In genomic region chr5:77681592-77681991, GRCm38 (mm10) we compare ENCODE assay signal across 15 mouse cellular contexts.
DNase-seq lines count a peak whose midpoint lies in the region; ATAC-seq and TF ChIP-seq lines count a peak whose summit lies in the region.
"Had no signal": no experiment of that assay in that cellular context is flagged by ENCODE, and none has a peak within 500 bp of the region (broad histone marks: within the 10 kb centered on the region; RNA-seq: fewer than 3 reads in every experiment).

No protein-coding gene starts in this region.

- 67% methylated on average over 3 of the region's 3 CpGs for WGBS in kidney, postnatal 0 days
- WGBS in neural tube, embryonic 15.5 days = 68% methylated on average over 3 of the region's 3 CpGs

- no peak overlapping the region for H3K4me2 ChIP-seq in kidney, postnatal 0 days (ENCODE audit: low read length)
- H3K4me2 ChIP-seq in neural tube, embryonic 15.5 days = no peak overlapping the region
- H3K4me2 ChIP-seq: hindbrain, embryonic 12.5 days; liver, embryonic 13.5 days had no signal

- no peak overlapping the region for H3K9ac ChIP-seq in kidney, postnatal 0 days (ENCODE audit: low read depth, low read length)
- no peak overlapping the region for H3K9ac ChIP-seq in neural tube, embryonic 15.5 days (replicated peaks)
- H3K9ac ChIP-seq: hindbrain, embryonic 12.5 days; liver, embryonic 13.5 days had no signal

- H3K4me3 ChIP-seq in kidney, postnatal 0 days (replicated peaks; ENCODE audit: low read depth, low read length) = no peak overlapping the region
- H3K4me3 ChIP-seq in neural tube, embryonic 15.5 days (replicated peaks) = no peak overlapping the region
- H3K4me3 ChIP-seq: hindbrain, embryonic 12.5 days; liver, embryonic 13.5 days had no signal

- H3K27ac ChIP-seq in kidney, postnatal 0 days = no peak overlapping the region
- no peak overlapping the region for H3K27ac ChIP-seq in neural tube, embryonic 15.5 days (replicated peaks)
- H3K27ac ChIP-seq: hindbrain, embryonic 12.5 days; liver, embryonic 13.5 days had no signal

- ATAC-seq in cerebellum, adult (ENCODE audit: insufficient number of reproducible peaks, low FRiP score, low TSS enrichment) = no peak
- no peak for ATAC-seq in kidney, postnatal 0 days (replicated peaks; ENCODE audit: low FRiP score, low read depth)
- no peak for ATAC-seq in neural tube, embryonic 15.5 days (ENCODE audit: low FRiP score)
- ATAC-seq: forebrain, embryonic 16.5 days had no signal

- no peaks in the 10 kb centered on the region for H3K4me1 ChIP-seq in kidney, postnatal 0 days (replicated peaks; ENCODE audit: insufficient read depth, low read length)
- H3K4me1 ChIP-seq in neural tube, embryonic 15.5 days = no peaks in the 10 kb centered on the region
- H3K4me1 ChIP-seq: hindbrain, embryonic 12.5 days; liver, embryonic 13.5 days had no signal

- no peaks in the 10 kb centered on the region for H3K27me3 ChIP-seq in kidney, postnatal 0 days (ENCODE audit: insufficient read depth, low read length)
- H3K27me3 ChIP-seq in neural tube, embryonic 15.5 days (replicated peaks) = no peaks in the 10 kb centered on the region
- H3K27me3 ChIP-seq: hindbrain, embryonic 12.5 days; liver, embryonic 13.5 days had no signal

- no peaks in the 10 kb centered on the region for H3K36me3 ChIP-seq in kidney, postnatal 0 days (ENCODE audit: insufficient read depth, low read length)
- H3K36me3 ChIP-seq in neural tube, embryonic 15.5 days = no peaks in the 10 kb centered on the region
- H3K36me3 ChIP-seq: hindbrain, embryonic 12.5 days; liver, embryonic 13.5 days had no signal

- H3K9me3 ChIP-seq in kidney, postnatal 0 days (replicated peaks; ENCODE audit: low read length) = no peaks in the 10 kb centered on the region
- H3K9me3 ChIP-seq in neural tube, embryonic 15.5 days (replicated peaks) = no peaks in the 10 kb centered on the region
- H3K9me3 ChIP-seq: hindbrain, embryonic 12.5 days had no signal

- peak; percentile 24; the same call in 1 of the 2 replicates for TF ChIP-seq CTCF in kidney, postnatal 0 days (IDR thresholded peaks at IDR 0.05; ENCODE audit: low read depth)

- peak; percentile 37 to 39 for DNase-seq in cerebellum, postnatal 10 days
- no peak for DNase-seq in kidney, postnatal 0 days (ENCODE audit: low spot score)
- no peak for DNase-seq in kidney, adult 11 months
- peak; percentile 12 for DNase-seq in neural tube, embryonic 10.5 days (ENCODE audit: extremely low spot score, low spot score)
- DNase-seq in urinary bladder, adult 2 months (ENCODE audit: low spot score) = no peak
- no peak for DNase-seq in heart, adult 8-10 months (ENCODE audit: low spot score)
- DNase-seq: cerebellum, adult 18-20 months; embryo, embryonic 11 days; gastrocnemius, postnatal 25 days; kidney, adult 9 months; liver, embryonic 13.5 days had no signal

Comparison
In these comparisons a context has a peak if more than half of its experiments do, and no peak if none do; other contexts are left out.
1. DNase-seq: peak in cerebellum, postnatal 10 days (2 of 2) and neural tube, embryonic 10.5 days (single experiment); none in kidney, postnatal 0 days (single experiment), kidney, adult 11 months (single experiment), urinary bladder, adult 2 months (single experiment) and heart, adult 8-10 months (single experiment).